Mouse (Mus musculus) stomach, postnatal 0 days (tissue): Measurements from ENCODE around the gene Tcn2. TPM values are rescaled to one million over a fixed set of nuclear protein-coding genes. Genes with fewer than 3 reads are reported as not detected.

Experiments used
- ATAC-seq: fragments of 200-750 bp; cut with Nextera tagmentation; 2 replicates; pipeline ENCODE4 v1.8.0; 2017; ENCODE audit not compliant: low FRiP score, low TSS enrichment
- DNase-seq: peaks from one replicate; pipeline ENCODE4 v3.0.0-alpha.2; 2016; ENCODE audit warnings: low spot score
- H3K27ac ChIP-seq: fragments of 300-500 bp; sonication (generic); replicated peaks from 2 replicates; pipeline ENCODE4 v1.5.1; 2014; ENCODE audit warnings: mild to moderate bottlenecking, control low read depth
- H3K27me3 ChIP-seq: fragments of 300-500 bp; sonication (generic); 2 replicates; pipeline ENCODE4 v1.6.1; 2014; ENCODE audit warnings: low read length; ENCODE audit not compliant: control insufficient read depth, insufficient read depth
- H3K36me3 ChIP-seq: fragments of 300-500 bp; sonication (generic); 2 replicates; pipeline ENCODE4 v1.6.1; 2014; ENCODE audit warnings: low read length, mixed read lengths; ENCODE audit not compliant: control insufficient read depth, insufficient read depth
- H3K4me1 ChIP-seq: fragments of 300-500 bp; sonication (generic); replicated peaks from 2 replicates; pipeline ENCODE4 v1.6.1; 2014; ENCODE audit warnings: antibody characterized with exemption; ENCODE audit not compliant: control insufficient read depth, insufficient read depth
- H3K4me2 ChIP-seq: fragments of 300-500 bp; sonication (generic); replicated peaks from 2 replicates; pipeline ENCODE4 v1.6.1; 2014; ENCODE audit warnings: low read depth, mild to moderate bottlenecking, control low read depth, moderate library complexity
- H3K4me3 ChIP-seq: fragments of 300-500 bp; sonication (generic); 2 replicates; pipeline ENCODE4 v1.5.1; 2014; ENCODE audit warnings: low read depth, low read length, control low read depth
- H3K9ac ChIP-seq: fragments of 300-500 bp; sonication (generic); 2 replicates; pipeline ENCODE4 v1.6.1; 2014; ENCODE audit warnings: mild to moderate bottlenecking, low read length, control low read depth, mixed read lengths
- H3K9me3 ChIP-seq: fragments of 300-500 bp; sonication (generic); 2 replicates; pipeline ENCODE4 v1.6.1; 2016; ENCODE audit warnings: low read length; ENCODE audit not compliant: control insufficient read depth
- CTCF ChIP-seq: IDR thresholded peaks from 2 replicates; pipeline ENCODE4 v1.5.1; 2016; ENCODE audit warnings: antibody characterized with exemption, low read depth, mild to moderate bottlenecking, moderate library complexity
- EP300 ChIP-seq: optimal IDR thresholded peaks from 2 replicates; pipeline ENCODE3; 2016; ENCODE audit warnings: antibody characterized with exemption
- WGBS: fragments of 180-500 bp; shearing (Covaris S2); extraction: QIAGEN DNeasy Blood & Tissue Kit; methylation state at CpG from one replicate; pipeline ENCODE4 v1.1.7; 2014; 5-methylcytosine and 5-hydroxymethylcytosine counted together
- polyA plus RNA-seq: library from polyadenylated mRNA; unstranded; fragments of >200 nt; fragmentation: Nextera tagmentation; extraction: Ambion mirVana; gene quantifications from 2 replicates; pipeline ENCODE4 v1.2.1, GENCODE M21; 2015

Gene Tcn2
- polyA plus RNA-seq, 1 experiment from 2014 or later = 47.5 TPM

GRCm38 (mm10) chr11:3937321-3937874 is 5.4 kb upstream of the Tcn2 start:
- no peak overlapping the region for H3K4me3 ChIP-seq
- ATAC-seq (no peak), DNase-seq (no peak)
- H3K9me3 ChIP-seq = no peaks in the 10 kb centered on the region
- no peaks in the 10 kb centered on the region for H3K27me3 ChIP-seq
- H3K27ac ChIP-seq = no peak overlapping the region
- no peak overlapping the region for H3K4me2 ChIP-seq
- no peak for TF ChIP-seq CTCF
- no peak for TF ChIP-seq EP300
- H3K4me1 ChIP-seq = no peaks in the 10 kb centered on the region
- 71% methylated on average over 13 of the region's 13 CpGs for WGBS
- H3K9ac ChIP-seq = no peak overlapping the region
- H3K36me3 ChIP-seq = no peaks in the 10 kb centered on the region

- WGBS = 91% methylated on average over 3 of the region's 3 CpGs
- H3K27me3 ChIP-seq = no peaks in the 10 kb centered on the region
- no peaks in the 10 kb centered on the region for H3K36me3 ChIP-seq
- H3K9ac ChIP-seq = no peak overlapping the region
- DNase-seq = no peak
- H3K4me3 ChIP-seq = no peak overlapping the region
- H3K27ac ChIP-seq = no peak overlapping the region
- no peak for ATAC-seq
- H3K4me2 ChIP-seq = no peak overlapping the region
- H3K4me1 ChIP-seq = no peaks in the 10 kb centered on the region
- TF ChIP-seq EP300 (no peak), CTCF (no peak)
- no peaks in the 10 kb centered on the region for H3K9me3 ChIP-seq
Observed at GRCm38 (mm10) chr11:3936318-3936717, 4.4 kb upstream of the Tcn2 start.

- no peaks in the 10 kb centered on the region for H3K4me1 ChIP-seq
- no peak for DNase-seq
- WGBS = 72% methylated on average over 4 of the region's 4 CpGs
- TF ChIP-seq CTCF = no peak
- TF ChIP-seq EP300 = no peak
- no peak for ATAC-seq
- H3K4me2 ChIP-seq = no peak overlapping the region
- H3K9ac ChIP-seq = no peak overlapping the region
- H3K4me3 ChIP-seq = no peak overlapping the region
- no peaks in the 10 kb centered on the region for H3K9me3 ChIP-seq
- H3K27me3 ChIP-seq = no peaks in the 10 kb centered on the region
- H3K36me3 ChIP-seq = no peaks in the 10 kb centered on the region
- no peak overlapping the region for H3K27ac ChIP-seq
Observed at GRCm38 (mm10) chr11:3935135-3935534, 3.2 kb upstream of the Tcn2 start.

GRCm38 (mm10) chr11:3933756-3934285 is 1.9 kb upstream of the Tcn2 start:
- H3K9ac ChIP-seq = no peak overlapping the region
- no peaks in the 10 kb centered on the region for H3K36me3 ChIP-seq
- no peaks in the 10 kb centered on the region for H3K9me3 ChIP-seq
- H3K27ac ChIP-seq = no peak overlapping the region
- H3K4me3 ChIP-seq = no peak overlapping the region
- no peaks in the 10 kb centered on the region for H3K4me1 ChIP-seq
- H3K27me3 ChIP-seq = no peaks in the 10 kb centered on the region
- no peak overlapping the region for H3K4me2 ChIP-seq
- DNase-seq (no peak), ATAC-seq (no peak)
- 84% methylated on average over 9 of the region's 9 CpGs for WGBS
- TF ChIP-seq CTCF (no peak), EP300 (no peak)

- DNase-seq = peak; percentile 11
- WGBS = 44% methylated on average over 6 of the region's 6 CpGs
- no peak overlapping the region for H3K27ac ChIP-seq
Observed at GRCm38 (mm10) chr11:3930931-3931330, 1.0 kb downstream of the Tcn2 start.

GRCm38 (mm10) chr11:3930019-3930418 is 1.9 kb downstream of the Tcn2 start:
- 56% methylated on average over 4 of the region's 4 CpGs for WGBS
- 0 out of 2 replicates have a peak, but pooled peaks have one; percentile 18 for ATAC-seq
- no peaks in the 10 kb centered on the region for H3K27me3 ChIP-seq

More at GRCm38 (mm10) chr11:3930931-3931330, 1.0 kb downstream of the Tcn2 start:
- no peak for TF ChIP-seq EP300
- TF ChIP-seq CTCF = no peak
- no peak for ATAC-seq
- no peaks in the 10 kb centered on the region for H3K9me3 ChIP-seq
- 0 out of 2 replicates have a peak, but pooled peaks cover under 1% of the 10 kb centered on the region for H3K36me3 ChIP-seq
- H3K4me3 ChIP-seq = 0 out of 2 replicates have a peak overlapping the region, but pooled peaks have one; percentile 46
- H3K4me2 ChIP-seq = peak overlapping the region; percentile 69
- H3K27me3 ChIP-seq = no peaks in the 10 kb centered on the region
- 0 out of 2 replicates have a peak overlapping the region, but pooled peaks have one; percentile 59 for H3K9ac ChIP-seq
- H3K4me1 ChIP-seq = no peaks in the 10 kb centered on the region

More at GRCm38 (mm10) chr11:3930019-3930418, 1.9 kb downstream of the Tcn2 start:
- no peak overlapping the region for H3K27ac ChIP-seq
- H3K36me3 ChIP-seq = peaks cover 4% of the 10 kb centered on the region; the same call in 1 of the 2 replicates
- no peak for TF ChIP-seq CTCF
- no peak for TF ChIP-seq EP300
- no peak for DNase-seq
- H3K4me2 ChIP-seq = no peak overlapping the region
- H3K4me1 ChIP-seq = no peaks in the 10 kb centered on the region
- H3K4me3 ChIP-seq = no peak overlapping the region
- no peaks in the 10 kb centered on the region for H3K9me3 ChIP-seq
- H3K9ac ChIP-seq = no peak overlapping the region
